Mouse (Mus musculus): ENCODE data around the gene Helz.
"Not testable (repeated sequence)": the region's sequence is repeated elsewhere in the genome, so short reads cannot be mapped to it uniquely, and the experiment has no call there.

Helz gene

GRCm38 (mm10) chr11:107547351-107548203, at the start of gene Helz:
Gene Helz (plus strand): TSS chr11:107547930.
- DNase-seq = peak; percentile 76

GRCm38 (mm10) chr11:107502801-107503200, 44.9 kb upstream of the Helz start:
- no peak for DNase-seq

- not testable (repeated sequence) for DNase-seq
These were observed 43.4 kb upstream of the Helz start for GRCm38 (mm10) chr11:107504364-107504763.

GRCm38 (mm10) chr11:107506260-107506659, 41.5 kb upstream of the Helz start:
- peak; percentile 33 for DNase-seq

GRCm38 (mm10) chr11:107509631-107510338, 37.9 kb upstream of the Helz start:
- peak; percentile 45 for DNase-seq

GRCm38 (mm10) chr11:107510362-107511269, 37.1 kb upstream of the Helz start:
- DNase-seq = peak; percentile 73

GRCm38 (mm10) chr11:107511954-107512353, 35.8 kb upstream of the Helz start:
- DNase-seq = peak; percentile 76

GRCm38 (mm10) chr11:107513047-107513446, 34.7 kb upstream of the Helz start:
- DNase-seq = no peak

- no peak for DNase-seq
These were observed 31.3 kb upstream of the Helz start for GRCm38 (mm10) chr11:107516387-107516786.

GRCm38 (mm10) chr11:107518645-107519429, 28.9 kb upstream of the Helz start:
- no peak for DNase-seq

GRCm38 (mm10) chr11:107521153-107521552, 26.6 kb upstream of the Helz start:
- DNase-seq = no peak

- no peak for DNase-seq
These were observed 22.8 kb upstream of the Helz start for GRCm38 (mm10) chr11:107524966-107525365.

- DNase-seq = no peak
These were observed 20.1 kb upstream of the Helz start for GRCm38 (mm10) chr11:107527632-107528031.

GRCm38 (mm10) chr11:107529320-107529719, 18.4 kb upstream of the Helz start:
- peak; percentile 60 for DNase-seq

GRCm38 (mm10) chr11:107531445-107531844, 16.3 kb upstream of the Helz start:
- no peak for DNase-seq

GRCm38 (mm10) chr11:107532271-107532670, 15.5 kb upstream of the Helz start:
- DNase-seq = no peak

GRCm38 (mm10) chr11:107538994-107539393, 8.7 kb upstream of the Helz start:
- DNase-seq = no peak

- no peak for DNase-seq
These were observed 7.4 kb upstream of the Helz start for GRCm38 (mm10) chr11:107540339-107540738.

GRCm38 (mm10) chr11:107545747-107546476, 1.8 kb upstream of the Helz start:
- peak; percentile 10 for DNase-seq

GRCm38 (mm10) chr11:107546667-107547301, 946 bp upstream of the Helz start:
- DNase-seq = peak; percentile 38
